ENCODE assay signal across 11 mouse cellular contexts in genomic region chr3:149134028-149134938, GRCm38 (mm10).
"Had no signal": no experiment of that assay in that cellular context is flagged by ENCODE, and none has a peak within 500 bp of the region (broad histone marks: within the 10 kb centered on the region; RNA-seq: fewer than 3 reads in every experiment).

No protein-coding gene starts in this region.

- H3K9ac ChIP-seq: intestine, embryonic 15.5 days; limb, embryonic 15.5 days; liver, embryonic 13.5 days; liver, postnatal 0 days; lung, embryonic 15.5 days; neural tube, embryonic 12.5 days had no signal

- H3K36me3 ChIP-seq: intestine, embryonic 15.5 days; limb, embryonic 15.5 days; liver, embryonic 13.5 days; lung, embryonic 15.5 days; neural tube, embryonic 12.5 days had no signal

- H3K4me2 ChIP-seq: intestine, embryonic 15.5 days; limb, embryonic 15.5 days; liver, embryonic 13.5 days; lung, embryonic 15.5 days; neural tube, embryonic 12.5 days had no signal

- ATAC-seq: intestine, embryonic 15.5 days; liver, postnatal 0 days had no signal

- H3K27me3 ChIP-seq: intestine, embryonic 15.5 days; limb, embryonic 15.5 days; liver, embryonic 13.5 days; lung, embryonic 15.5 days; megakaryocyte, embryonic 14.5 days; neural tube, embryonic 12.5 days had no signal

- H3K9me3 ChIP-seq: intestine, embryonic 15.5 days; limb, embryonic 15.5 days; liver, embryonic 13.5 days; lung, embryonic 15.5 days; neural tube, embryonic 12.5 days had no signal

- DNase-seq: kidney, postnatal 14 days; liver, embryonic 13.5 days; liver, postnatal 0 days; lung, postnatal 14 days had no signal

- H3K27ac ChIP-seq: intestine, embryonic 15.5 days; limb, embryonic 15.5 days; liver, embryonic 13.5 days; lung, embryonic 15.5 days; macrophage; neural tube, embryonic 12.5 days; stomach, postnatal 0 days had no signal

- H3K4me3 ChIP-seq: intestine, embryonic 15.5 days; limb, embryonic 15.5 days; liver, embryonic 13.5 days; lung, embryonic 15.5 days; megakaryocyte, embryonic 14.5 days; neural tube, embryonic 12.5 days had no signal

- H3K4me1 ChIP-seq: intestine, embryonic 15.5 days; liver, embryonic 13.5 days; lung, embryonic 15.5 days; megakaryocyte, embryonic 14.5 days; neural tube, embryonic 12.5 days had no signal
